ENCODE assay signal across 11 mouse cellular contexts in the genomic region with DNA sequence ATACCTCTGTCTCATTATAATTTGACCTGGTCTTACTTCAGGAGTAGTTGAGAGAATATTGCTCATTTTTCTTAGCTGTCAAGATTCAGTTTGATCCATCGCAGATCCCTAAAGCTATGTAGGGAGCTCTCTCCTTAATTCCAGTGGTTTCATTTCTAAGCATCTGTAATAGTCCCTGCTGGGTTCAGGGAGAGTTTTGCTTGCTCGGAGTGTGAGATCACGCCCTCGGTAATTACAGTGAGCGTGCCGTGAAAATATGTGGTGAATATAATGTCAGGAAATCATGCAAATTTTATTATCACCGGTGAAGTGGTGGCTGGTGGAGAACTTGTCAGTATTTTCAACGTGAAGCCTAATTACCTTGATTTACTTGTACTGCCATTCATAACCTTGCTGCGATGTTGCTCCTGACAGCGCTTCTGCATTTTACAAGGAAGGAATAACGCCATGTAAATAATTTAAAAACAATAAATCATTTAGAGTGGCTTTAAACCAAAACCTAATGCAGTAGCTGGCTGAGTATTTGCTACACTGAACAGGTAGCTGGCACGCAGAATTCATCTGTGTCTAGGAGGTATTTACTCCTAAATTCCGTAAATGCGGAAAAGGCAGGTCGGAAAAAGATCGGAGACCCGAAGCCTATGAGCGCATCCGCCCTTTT. TPM values are rescaled to one million over a fixed set of nuclear protein-coding genes. Genes with fewer than 3 reads are reported as not detected.
A peak's percentile ranks its signal among the peaks of the same experiment; 100 is the strongest.
DNase-seq lines count a peak whose midpoint lies in the region; ATAC-seq and TF ChIP-seq lines count a peak whose summit lies in the region.
"Had no signal": no experiment of that assay in that cellular context is flagged by ENCODE, and none has a peak within 500 bp of the region (broad histone marks: within the 10 kb centered on the region; RNA-seq: fewer than 3 reads in every experiment).

No protein-coding gene starts in this region.

- H3K27me3 ChIP-seq in heart, embryonic 14.5 days (ENCODE audit: control insufficient read depth, insufficient read depth, low read length) = peaks cover 22% of the 10 kb centered on the region
- peaks cover 20% of the 10 kb centered on the region for H3K27me3 ChIP-seq in forebrain, postnatal 0 days (ENCODE audit: insufficient read depth, low read length)
- H3K27me3 ChIP-seq in midbrain, embryonic 10.5 days (ENCODE audit: low read depth, poor library complexity, severe bottlenecking) = peaks cover 43% of the 10 kb centered on the region

- peak overlapping the region; percentile 16 to 36 for H3K4me3 ChIP-seq in heart, embryonic 14.5 days (ENCODE audit: control insufficient read depth in 1 of 2, insufficient read depth in 1 of 2, low read depth in 1 of 2, low read length in 2 of 2)
- H3K4me3 ChIP-seq in forebrain, postnatal 0 days (ENCODE audit: low read depth, low read length) = peak overlapping the region; percentile 24
- peak overlapping the region; percentile 46 for H3K4me3 ChIP-seq in midbrain, embryonic 10.5 days

- no peak for TF ChIP-seq POLR2A in brain, embryonic 14.5 days (IDR thresholded peaks at IDR 0.05; ENCODE audit: borderline replicate concordance, extremely low read depth, insufficient read depth, insufficient read length, poor library complexity, severe bottlenecking)

- peak overlapping the region; percentile 31; the same call in 1 of the 2 replicates for H3K9ac ChIP-seq in heart, embryonic 14.5 days (ENCODE audit: low read length)
- no peak overlapping the region for H3K9ac ChIP-seq in forebrain, postnatal 0 days

- 3% methylated on average over 19 of the region's 19 CpGs for WGBS in heart, embryonic 14.5 days
- 2% methylated on average over 19 of the region's 19 CpGs for WGBS in forebrain, postnatal 0 days
- WGBS in midbrain, embryonic 10.5 days = 3% methylated on average over 19 of the region's 19 CpGs

- H3K4me2 ChIP-seq in heart, embryonic 14.5 days (ENCODE audit: low read length) = peak overlapping the region; percentile 74
- peak overlapping the region; percentile 41 for H3K4me2 ChIP-seq in forebrain, postnatal 0 days (ENCODE audit: low read depth)

- DNase-seq in heart, postnatal 14 days = no peak
- peak; percentile 58 for DNase-seq in brain, embryonic 14.5 days (ENCODE audit: low read depth)
- DNase-seq in forebrain, postnatal 0 days = no peak
- DNase-seq in midbrain, embryonic 10.5 days (ENCODE audit: low spot score) = no peak
- no peak for DNase-seq in left cerebral cortex, postnatal 4 days
- no peak for DNase-seq in spleen, postnatal 10 days (ENCODE audit: low spot score in 2 of 2)
- DNase-seq in kidney, postnatal 14 days = no peak
- DNase-seq: gastrocnemius, postnatal 10 days had no signal

- H3K4me1 ChIP-seq in heart, embryonic 14.5 days (ENCODE audit: control insufficient read depth in 2 of 2, insufficient read depth in 2 of 2, low read length in 2 of 2) = peaks cover 0 to 12% of the 10 kb centered on the region in 2 experiments; a peak in 2 of 4 replicates
- H3K4me1 ChIP-seq in forebrain, postnatal 0 days (ENCODE audit: insufficient read depth) = peaks cover 5% of the 10 kb centered on the region; the same call in 1 of the 2 replicates
- H3K4me1 ChIP-seq in midbrain, embryonic 10.5 days = peaks cover 16% of the 10 kb centered on the region

- intact Hi-C loops in heart, postnatal 14 days (cut with DNase I) = no loop called here
- intact Hi-C loops in left cerebral cortex, postnatal 4 days (cut with DNase I) = no loop called here

- no peaks in the 10 kb centered on the region for H3K36me3 ChIP-seq in heart, embryonic 14.5 days (ENCODE audit: control insufficient read depth, insufficient read depth, low read length)
- H3K36me3 ChIP-seq in forebrain, postnatal 0 days (ENCODE audit: insufficient read depth) = no peaks in the 10 kb centered on the region
- no peaks in the 10 kb centered on the region for H3K36me3 ChIP-seq in midbrain, embryonic 10.5 days

- no peak for TF ChIP-seq CTCF in brain, embryonic 14.5 days (IDR thresholded peaks at IDR 0.05; ENCODE audit: borderline replicate concordance, extremely low read depth, insufficient read depth, insufficient read length)
- TF ChIP-seq CTCF in forebrain, postnatal 0 days (IDR thresholded peaks at IDR 0.05; ENCODE audit: low read depth) = no peak

- no peak overlapping the region for H3K27ac ChIP-seq in heart, embryonic 14.5 days (replicated peaks in 1 of 2; ENCODE audit: control insufficient read depth in 1 of 2, insufficient read depth in 1 of 2, low read depth in 2 of 2, low read length in 2 of 2)
- no peak overlapping the region for H3K27ac ChIP-seq in forebrain, postnatal 0 days (ENCODE audit: low read depth, low read length)
- H3K27ac ChIP-seq in midbrain, embryonic 10.5 days (replicated peaks) = no peak overlapping the region

- no peak for ATAC-seq in heart, embryonic 14.5 days (ENCODE audit: insufficient number of reproducible peaks, insufficient read depth, low FRiP score, low read depth)
- no peak for ATAC-seq in forebrain, postnatal 0 days
- ATAC-seq: activated CD4-positive, CD25-positive, alpha-beta regulatory T cell, adult 4 months had no signal

- H3K9me3 ChIP-seq in heart, embryonic 14.5 days (ENCODE audit: control insufficient read depth, low read length) = no peaks in the 10 kb centered on the region
- H3K9me3 ChIP-seq in forebrain, postnatal 0 days (ENCODE audit: low read length) = no peaks in the 10 kb centered on the region
- no peaks in the 10 kb centered on the region for H3K9me3 ChIP-seq in midbrain, embryonic 10.5 days (replicated peaks)

RNA-seq across cellular contexts. Expression of gene Cfap299, which starts 36.6 kb away (rescaled TPM):
- polyA plus RNA-seq in heart, embryonic 14.5 days (2014; fragmentation: Nextera tagmentation; extraction: Ambion mirVana) = 0.41 TPM in 1 of 2 replicates, not detected in the other
- not detected for total RNA-seq in heart, postnatal 14 days (2021)
- polyA plus RNA-seq in brain, embryonic 14.5 days (2012; rRNA removed) = 0.16 and 0.82 TPM in 2 replicates
- total RNA-seq in forebrain, postnatal 0 days (2014; rRNA removed) = 0.69 and 0.81 TPM in 2 replicates
- polyA plus RNA-seq in forebrain, postnatal 0 days (2015; fragmentation: Nextera tagmentation; extraction: Ambion mirVana) = 3.4 and 5.3 TPM in 2 replicates
- polyA plus RNA-seq in midbrain, embryonic 10.5 days (2016; fragmentation: Nextera tagmentation; extraction: Ambion mirVana) = 0.37 and 0.71 TPM in 2 replicates
- total RNA-seq in left cerebral cortex, postnatal 4 days (2021) = 1 to 10 TPM in 1 of 2 experiments, under 1 TPM in 1; 0.70 to 1.5 TPM
- total RNA-seq: gastrocnemius, postnatal 10 days; monocyte, adult 5-6 weeks had no signal
- polyA plus RNA-seq: activated CD4-positive, CD25-positive, alpha-beta regulatory T cell, adult 4 months had no signal

RNA-seq across cellular contexts. Expression of gene Fgf5, which starts 38.5 kb away (rescaled TPM):
- 0.41 and 0.69 TPM in 2 replicates for polyA plus RNA-seq in heart, embryonic 14.5 days (2014; fragmentation: Nextera tagmentation; extraction: Ambion mirVana)
- total RNA-seq in heart, postnatal 14 days (2021) = not detected
- 0.33 and 0.43 TPM in 2 replicates for polyA plus RNA-seq in brain, embryonic 14.5 days (2012; rRNA removed)
- total RNA-seq in forebrain, postnatal 0 days (2014; rRNA removed) = 0.48 and 2.4 TPM in 2 replicates
- 0.39 and 0.94 TPM in 2 replicates for polyA plus RNA-seq in forebrain, postnatal 0 days (2015; fragmentation: Nextera tagmentation; extraction: Ambion mirVana)
- polyA plus RNA-seq in midbrain, embryonic 10.5 days (2016; fragmentation: Nextera tagmentation; extraction: Ambion mirVana) = 0.07 and 0.10 TPM in 2 replicates
- 1 to 10 TPM; 1.3 to 1.5 TPM for total RNA-seq in left cerebral cortex, postnatal 4 days (2021)
- total RNA-seq: monocyte, adult 5-6 weeks had no signal
- polyA plus RNA-seq: activated CD4-positive, CD25-positive, alpha-beta regulatory T cell, adult 4 months had no signal
